Mouse (Mus musculus): ENCODE data around the gene Clip4.
A peak's percentile ranks its signal among the peaks of the same experiment; 100 is the strongest.

Clip4 gene

DNA sequence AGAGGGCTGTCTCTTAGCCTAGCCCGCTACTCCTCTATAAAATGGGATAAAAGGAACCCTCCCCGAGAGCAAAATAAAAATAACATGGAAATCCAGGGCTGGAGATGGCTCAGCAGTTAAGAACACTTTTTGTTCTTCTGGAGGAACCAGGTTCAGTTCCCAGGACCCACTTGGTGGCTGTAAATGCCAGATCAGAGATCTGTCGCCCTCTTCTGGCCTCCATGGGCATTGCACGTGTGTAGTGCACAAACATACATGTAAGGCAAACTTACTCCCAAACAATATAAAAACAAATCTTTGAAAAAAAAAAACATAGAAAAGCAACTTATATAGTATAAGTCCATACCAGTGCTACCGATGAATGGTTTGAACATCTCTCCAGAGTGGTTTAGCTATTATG, 104.7 kb downstream of the Clip4 start:
- DNase-seq (ENCODE audit: low spot score in 2 of 2): no peak

DNA sequence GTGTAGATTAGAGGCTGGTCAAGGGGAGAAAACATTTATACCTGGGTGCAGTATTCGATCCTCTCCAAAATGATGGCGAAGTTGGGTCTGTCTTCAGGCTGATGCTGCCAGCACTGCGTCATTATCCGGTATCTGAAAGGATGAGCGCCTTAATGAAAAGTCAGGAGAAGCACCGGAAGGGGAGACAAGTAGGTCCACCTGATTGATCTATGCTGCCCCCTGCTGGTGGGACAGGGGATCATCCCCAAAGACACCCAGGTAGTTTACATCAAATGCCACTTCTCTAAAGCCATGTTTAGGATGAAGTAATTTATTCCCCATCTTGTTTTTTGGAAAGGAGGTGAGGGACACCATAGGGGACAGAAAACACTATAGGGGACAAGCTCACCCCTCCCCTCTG, 105.8 kb downstream of the Clip4 start:
- no peak for DNase-seq (ENCODE audit: low spot score in 2 of 2)

DNA sequence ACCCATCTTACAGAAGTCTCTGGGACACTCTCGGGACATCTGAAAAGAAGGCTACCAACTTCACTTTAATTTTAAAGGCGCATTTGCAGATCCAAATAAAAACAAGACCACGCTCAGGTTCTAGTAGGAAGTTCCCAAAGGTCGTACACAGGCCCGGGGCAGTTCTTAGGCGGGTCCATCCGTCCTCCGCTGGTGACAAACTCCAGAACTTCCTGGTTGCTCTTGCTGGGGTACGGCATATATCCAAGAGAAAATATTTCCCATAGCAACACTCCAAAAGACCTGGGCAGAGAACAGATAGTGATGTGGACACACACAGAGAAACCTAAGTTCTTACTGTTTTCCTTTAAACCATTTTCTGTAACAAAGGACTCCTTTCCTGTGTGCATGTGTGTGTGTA, 106.5 kb downstream of the Clip4 start:
- no peak for DNase-seq (ENCODE audit: low spot score in 2 of 2)

DNA sequence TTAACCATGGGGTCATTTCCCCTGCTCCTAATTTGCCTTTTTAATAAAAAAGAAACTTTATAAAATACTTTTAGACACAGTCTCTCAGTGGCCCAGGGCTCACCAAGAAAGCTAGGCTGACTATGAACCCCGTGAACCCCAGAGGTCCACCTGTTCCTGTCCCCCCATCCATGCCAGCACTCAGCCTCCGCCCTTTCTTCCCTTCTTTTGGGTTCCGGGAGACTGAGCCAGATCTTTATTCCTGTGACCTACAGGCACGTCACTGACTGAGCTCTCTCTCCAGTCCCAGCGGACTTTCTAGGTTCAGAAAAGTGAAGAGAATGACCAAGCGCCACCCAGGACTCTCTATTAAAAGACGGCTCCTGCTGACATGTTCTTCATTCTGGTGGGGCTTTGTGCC, 107.2 kb downstream of the Clip4 start:
- no peak for DNase-seq (ENCODE audit: low spot score in 2 of 2)

DNA sequence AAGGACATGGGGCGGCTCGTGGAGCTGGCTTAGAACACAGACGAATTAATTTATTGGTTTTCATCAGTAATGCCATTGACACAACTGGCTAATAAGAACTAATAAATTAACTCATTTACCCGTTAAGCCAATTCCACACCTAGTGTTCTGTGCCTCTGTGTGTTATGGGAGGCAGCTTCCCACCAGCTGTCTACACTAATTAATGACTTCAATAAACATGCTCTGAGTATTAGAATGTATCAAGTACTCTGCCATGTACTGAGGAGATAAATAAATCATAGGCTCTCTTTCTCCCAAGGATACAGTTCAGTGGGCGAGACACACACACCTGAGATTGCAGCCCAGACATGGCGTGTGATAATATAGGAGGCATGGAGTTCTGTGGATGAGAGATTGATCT, 113.1 kb downstream of the Clip4 start:
- no peak for DNase-seq (ENCODE audit: low spot score in 2 of 2)

DNA sequence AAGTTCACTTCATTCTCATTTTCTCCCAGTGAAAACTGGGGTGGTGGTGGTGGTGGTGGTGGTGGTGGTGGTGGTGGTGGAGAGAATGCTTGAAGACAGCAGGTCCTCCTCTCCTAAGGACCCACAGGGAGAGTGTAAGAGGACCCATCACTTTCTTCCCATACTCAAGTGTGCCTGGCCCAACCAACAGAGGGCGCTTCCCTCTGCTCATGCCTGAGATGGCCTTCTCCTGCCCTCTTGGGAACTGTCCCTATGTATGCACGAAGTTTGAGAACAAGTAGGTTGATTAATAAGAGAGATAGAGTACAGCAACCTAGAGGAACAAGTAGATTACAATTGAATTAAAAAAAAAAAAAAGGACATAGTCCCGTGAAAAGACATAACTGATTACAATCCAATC, 140.8 kb downstream of the Clip4 start:
- DNase-seq (ENCODE audit: low spot score in 2 of 2): peak in 1 of 2 experiments; percentile 30

DNA sequence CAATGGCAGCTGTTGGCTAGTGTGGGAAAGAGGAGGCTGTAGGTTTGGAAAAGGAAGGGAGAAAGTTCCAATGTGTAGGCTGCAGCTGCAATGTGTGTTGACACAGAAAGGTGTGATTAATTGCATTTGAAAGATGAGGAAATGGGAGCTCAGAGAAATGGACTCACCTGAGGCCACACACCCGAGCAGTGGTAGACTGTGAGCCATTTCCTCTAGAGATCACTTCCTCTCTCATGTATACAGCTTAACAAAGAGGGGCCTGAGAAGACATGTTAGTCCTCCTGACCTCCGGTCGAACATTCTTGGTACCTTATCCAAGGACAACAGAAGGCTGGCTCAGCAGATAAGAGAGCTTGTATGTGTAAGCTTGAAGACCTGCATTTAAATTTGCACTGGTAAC, 144.9 kb downstream of the Clip4 start:
- DNase-seq (ENCODE audit: low spot score in 2 of 2): no peak

Data from right cerebral cortex, postnatal 10 days (tissue).